Mouse (Mus musculus): ENCODE measurements at regions not wholly inside any gene's neighbourhood (a gene's known extent, or its start where the extent isn't known, plus 50 kb on each side); places are given as distances from the start of the nearest gene placed in this dataset.

- DNase-seq (ENCODE audit: low spot score in 2 of 2), result no peak
Observed at GRCm38 (mm10) chr4:140463296-140463695, 202.5 kb downstream of the Arhgef10l start.

GRCm38 (mm10) chr4:140461317-140461716 lies 204.5 kb downstream of the Arhgef10l start:
- DNase-seq (ENCODE audit: low spot score in 2 of 2), result peak; percentile 56 to 70

GRCm38 (mm10) chr4:140449062-140449461 lies 202.5 kb upstream of the Igsf21 start:
- DNase-seq (ENCODE audit: low spot score in 2 of 2), result no peak

- DNase-seq (ENCODE audit: low spot score in 2 of 2), result no peak
Observed at GRCm38 (mm10) chr4:140446455-140446854, 199.9 kb upstream of the Igsf21 start.

GRCm38 (mm10) chr4:140445931-140446330 lies 199.3 kb upstream of the Igsf21 start:
- no peak for DNase-seq (ENCODE audit: low spot score in 2 of 2)

GRCm38 (mm10) chr4:140443221-140443620 lies 196.6 kb upstream of the Igsf21 start:
- DNase-seq (ENCODE audit: low spot score in 2 of 2), result no peak

- peak in 1 of 2 experiments; percentile 32 for DNase-seq (ENCODE audit: low spot score in 2 of 2)
Observed at GRCm38 (mm10) chr4:140441805-140442204, 195.2 kb upstream of the Igsf21 start.

- no peak for DNase-seq (ENCODE audit: low spot score in 2 of 2)
Observed at GRCm38 (mm10) chr4:140439856-140440255, 193.3 kb upstream of the Igsf21 start.

- no peak for DNase-seq (ENCODE audit: low spot score in 2 of 2)
Observed at GRCm38 (mm10) chr4:140436030-140436429, 189.4 kb upstream of the Igsf21 start.

GRCm38 (mm10) chr4:140433744-140434542 lies 187.4 kb upstream of the Igsf21 start:
- no peak for DNase-seq (ENCODE audit: low spot score in 2 of 2)

- no peak for DNase-seq (ENCODE audit: low spot score in 2 of 2)
Observed at GRCm38 (mm10) chr4:140432101-140432500, 185.5 kb upstream of the Igsf21 start.

- no peak for DNase-seq (ENCODE audit: low spot score in 2 of 2)
Observed at GRCm38 (mm10) chr4:140427039-140427438, 180.5 kb upstream of the Igsf21 start.

GRCm38 (mm10) chr4:140423791-140424190 lies 177.2 kb upstream of the Igsf21 start:
- DNase-seq (ENCODE audit: low spot score in 2 of 2), result peak in 1 of 2 experiments; percentile 59

GRCm38 (mm10) chr4:140421926-140422585 lies 175.5 kb upstream of the Igsf21 start:
- no peak for DNase-seq (ENCODE audit: low spot score in 2 of 2)

- no peak for DNase-seq (ENCODE audit: low spot score in 2 of 2)
Observed at GRCm38 (mm10) chr4:140419720-140420412, 173.3 kb upstream of the Igsf21 start.

- DNase-seq (ENCODE audit: low spot score in 2 of 2), result peak; percentile 18 to 20
Observed at GRCm38 (mm10) chr4:140412312-140412930, 165.8 kb upstream of the Igsf21 start.

- no peak for DNase-seq (ENCODE audit: low spot score in 2 of 2)
Observed at GRCm38 (mm10) chr4:140408446-140408845, 161.9 kb upstream of the Igsf21 start.

- no peak for DNase-seq (ENCODE audit: low spot score in 2 of 2)
Observed at GRCm38 (mm10) chr4:140406913-140407312, 160.3 kb upstream of the Igsf21 start.

- no peak for DNase-seq (ENCODE audit: low spot score in 2 of 2)
Observed at GRCm38 (mm10) chr4:140405993-140406881, 159.7 kb upstream of the Igsf21 start.

GRCm38 (mm10) chr4:140405427-140405826 lies 158.8 kb upstream of the Igsf21 start:
- DNase-seq (ENCODE audit: low spot score in 2 of 2), result no peak

All from layer of hippocampus, postnatal 14 days (tissue).